Mouse (Mus musculus) retina, embryonic 14.5 days (tissue): ENCODE measurements around the gene S100a11.
A peak's percentile ranks its signal among the peaks of the same experiment; 100 is the strongest.
"Not testable (repeated sequence)": the region's sequence is repeated elsewhere in the genome, so short reads cannot be mapped to it uniquely, and the experiment has no call there.

Source experiments
- DNase-seq: peaks from one replicate; pipeline ENCODE4 v3.0.0-alpha.2; 2015; ENCODE audit warnings: low spot score

The S100a11 gene

GRCm38 (mm10) chr3:93520330-93521193 is at the start of gene S100a11:
TSS of gene S100a11 (plus strand) at chr3:93520488.
- DNase-seq: peak; percentile 58

- DNase-seq: no peak
Observed at GRCm38 (mm10) chr3:93480053-93480452, 40.2 kb upstream of the S100a11 start.

- no peak for DNase-seq
Observed at GRCm38 (mm10) chr3:93481982-93482616, 38.2 kb upstream of the S100a11 start.

GRCm38 (mm10) chr3:93485611-93486010 is 34.7 kb upstream of the S100a11 start:
- DNase-seq: no peak

GRCm38 (mm10) chr3:93488541-93488940 is 31.7 kb upstream of the S100a11 start:
- no peak for DNase-seq

- DNase-seq: no peak
Observed at GRCm38 (mm10) chr3:93492176-93492575, 28.1 kb upstream of the S100a11 start.

GRCm38 (mm10) chr3:93493992-93494391 is 26.3 kb upstream of the S100a11 start:
- peak; percentile 93 for DNase-seq

GRCm38 (mm10) chr3:93494774-93495173 is 25.5 kb upstream of the S100a11 start:
- not testable (repeated sequence) for DNase-seq

- no peak for DNase-seq
Observed at GRCm38 (mm10) chr3:93497131-93497530, 23.2 kb upstream of the S100a11 start.

GRCm38 (mm10) chr3:93499129-93499528 is 21.2 kb upstream of the S100a11 start:
- DNase-seq: no peak

- no peak for DNase-seq
Observed at GRCm38 (mm10) chr3:93504536-93505189, 15.6 kb upstream of the S100a11 start.

GRCm38 (mm10) chr3:93505960-93506863 is 14.1 kb upstream of the S100a11 start:
- no peak for DNase-seq

- DNase-seq: no peak
Observed at GRCm38 (mm10) chr3:93506881-93507325, 13.4 kb upstream of the S100a11 start.

- no peak for DNase-seq
Observed at GRCm38 (mm10) chr3:93509301-93509700, 11.0 kb upstream of the S100a11 start.

- no peak for DNase-seq
Observed at GRCm38 (mm10) chr3:93511036-93511435, 9.3 kb upstream of the S100a11 start.

GRCm38 (mm10) chr3:93511801-93512200 is 8.5 kb upstream of the S100a11 start:
- DNase-seq: no peak

GRCm38 (mm10) chr3:93512386-93513101 is 7.7 kb upstream of the S100a11 start:
- DNase-seq: no peak

GRCm38 (mm10) chr3:93514628-93515027 is 5.7 kb upstream of the S100a11 start:
- no peak for DNase-seq

GRCm38 (mm10) chr3:93517343-93517742 is 2.9 kb upstream of the S100a11 start:
- DNase-seq: no peak

GRCm38 (mm10) chr3:93519856-93520329 is 395 bp upstream of the S100a11 start:
- no peak for DNase-seq
